Mouse (Mus musculus) left cerebral cortex, adult 11 months (tissue): ENCODE results near the gene Tex30.

ENCODE experiments used
- DNase-seq: peaks from one replicate; pipeline ENCODE4 v3.0.0; 2022; ENCODE audit warnings: low spot score

Tex30 gene

DNA sequence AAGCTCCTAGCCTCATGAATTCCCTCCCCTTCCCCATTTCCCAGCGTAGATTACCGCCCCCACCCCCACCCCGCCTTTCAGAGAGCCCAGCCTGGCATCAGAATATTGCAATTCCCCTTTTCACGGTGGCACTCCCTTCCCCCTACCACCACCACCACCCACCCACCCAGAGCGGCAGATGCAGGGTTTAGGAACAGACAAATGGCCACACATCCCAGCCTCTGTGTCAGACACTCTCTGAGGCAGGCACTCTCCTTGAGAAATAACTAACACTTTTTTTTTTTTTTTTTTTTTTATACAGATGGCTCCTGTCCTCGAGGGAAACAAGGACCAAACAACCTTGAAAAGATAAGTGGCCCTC is 59.7 kb downstream of the Tex30 start:
- DNase-seq = no peak

DNA sequence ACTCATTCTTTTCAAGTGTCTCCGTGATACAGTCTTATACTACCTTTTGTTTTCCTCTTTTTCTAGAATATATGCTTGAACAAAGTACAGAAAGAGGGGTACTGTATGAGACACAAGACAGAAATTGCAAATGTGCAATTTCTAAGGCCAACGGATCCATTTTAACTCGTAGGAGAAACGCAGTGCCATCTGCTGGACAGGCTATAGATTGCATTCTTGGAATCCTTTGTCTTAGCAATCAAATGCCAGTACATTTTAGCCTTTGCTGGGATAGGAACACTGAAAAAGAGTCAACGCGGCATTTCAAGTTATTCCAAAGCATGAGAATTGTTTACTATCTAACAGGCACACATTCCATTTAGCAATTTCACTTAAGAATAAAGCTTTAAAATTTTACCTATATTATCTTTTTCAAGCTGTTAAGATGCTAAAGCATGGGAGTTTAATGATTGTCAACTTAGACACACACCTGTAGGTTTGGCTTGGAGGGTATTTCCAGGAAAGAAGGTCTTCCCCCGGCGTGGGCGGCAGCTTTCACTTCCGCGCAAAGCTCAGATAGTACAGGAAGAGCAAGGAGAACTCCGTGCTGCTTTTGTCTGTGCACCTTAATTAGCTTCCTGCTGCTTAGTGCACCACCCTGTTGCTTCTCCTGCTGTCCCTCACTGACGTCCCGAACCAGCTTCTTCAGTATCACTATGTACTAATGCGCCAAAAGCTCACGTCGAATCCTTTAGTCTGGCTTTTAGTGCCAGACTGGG is 60.3 kb downstream of the Tex30 start:
- DNase-seq = peak; percentile 23
